Mouse (Mus musculus) testis, adult 2 months (tissue): ENCODE measurements around the gene Srebf2.

Experiments
- CTCF ChIP-seq: fragments of 200-500 bp; IDR thresholded peaks from 2 replicates; pipeline ENCODE4 v1.5.1; 2012; ENCODE audit warnings: low read depth, mild to moderate bottlenecking, inconsistent platforms, low read length, moderate library complexity; ENCODE audit not compliant: control insufficient read depth, insufficient read depth, insufficient replicate concordance
- POLR2A ChIP-seq: fragments of 200-500 bp; IDR thresholded peaks from 2 replicates; pipeline ENCODE4 v1.6.1; 2012; ENCODE audit warnings: low read depth, mild to moderate bottlenecking, inconsistent platforms, low read length, moderate library complexity; ENCODE audit not compliant: control insufficient read depth

GRCm38 (mm10) chr15:82166240-82167100, 19.5 kb downstream of the Srebf2 start:
- TF ChIP-seq CTCF = no peak
- no peak for TF ChIP-seq POLR2A
